Mouse (Mus musculus): ENCODE measurements around the gene Zcchc17.
A peak's percentile ranks its signal among the peaks of the same experiment; 100 is the strongest.

GRCm38 (mm10) chr4:130307851-130308230, 51.9 kb downstream of the Zcchc17 start:
- no peak for TF ChIP-seq CTCF (IDR thresholded peaks at IDR 0.05; ENCODE audit: borderline replicate concordance, insufficient read depth, low read depth, low read length)
- 0 out of 2 replicates have a peak, but pooled peaks have one; percentile 29 for TF ChIP-seq POLR2A (IDR thresholded peaks at IDR 0.05; ENCODE audit: borderline replicate concordance, insufficient read depth, low read length)

Data from cerebellum, adult 2 months (tissue).